Mouse (Mus musculus): ENCODE results near the gene Slc46a3. TPM values are rescaled to one million over a fixed set of nuclear protein-coding genes. Genes with fewer than 3 reads are reported as not detected.

Slc46a3 gene
- total and polyA plus RNA-seq, 3 experiments, result 4.8 to 6.6 (median 6.5) TPM

DNA sequence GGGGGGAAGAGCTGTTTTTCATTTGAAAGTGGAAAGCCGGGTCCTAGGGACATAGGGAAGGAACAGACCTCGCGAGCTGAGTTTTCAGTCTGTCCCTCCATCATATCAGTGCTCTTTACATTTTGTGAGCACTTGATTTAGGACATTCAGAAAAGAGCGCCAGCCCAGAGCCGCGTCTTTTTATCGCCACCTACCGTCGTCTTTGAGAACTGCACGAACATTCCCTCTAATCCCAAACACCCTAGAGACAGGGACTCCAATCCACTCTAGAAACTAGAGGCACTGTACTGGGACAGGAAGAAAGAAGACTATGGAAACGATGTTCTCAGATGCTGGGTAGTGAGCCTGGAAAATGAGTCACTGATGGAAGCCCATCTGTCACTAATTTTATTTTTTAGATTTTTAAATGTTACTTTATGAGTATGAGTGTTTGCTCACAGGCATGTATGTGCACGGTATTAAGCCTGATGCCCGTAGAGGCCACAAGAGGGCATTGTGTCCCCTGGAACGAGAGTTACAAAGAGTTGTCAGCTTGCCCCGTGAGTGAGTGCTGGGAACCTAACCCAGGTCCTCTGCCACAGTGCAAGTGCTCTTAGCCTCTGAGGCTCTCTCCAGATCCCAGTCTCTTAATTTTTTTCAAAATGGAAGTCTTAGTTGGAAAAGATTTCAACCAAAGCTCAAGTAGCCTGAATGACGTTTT, 46.3 kb downstream of the Slc46a3 start:
- H3K9me3 ChIP-seq (replicated peaks; ENCODE audit: low read length), result peaks cover 2% of the 10 kb centered on the region
- no peak overlapping the region for H3K9ac ChIP-seq (ENCODE audit: insufficient read depth, low read depth)
- H3K36me3 ChIP-seq (replicated peaks in 1 of 2; ENCODE audit: control insufficient read depth in 1 of 2, insufficient read depth in 1 of 2, low read length in 1 of 2), result no peaks in the 10 kb centered on the region
- H3K4me1 ChIP-seq (ENCODE audit: control insufficient read depth in 1 of 2, insufficient read depth in 2 of 2), result peaks cover 0 to 9% of the 10 kb centered on the region in 2 experiments; a peak in 2 of 4 replicates
- no peaks in the 10 kb centered on the region for H3K79me2 ChIP-seq (replicated peaks; ENCODE audit: control insufficient read depth, extremely low read depth, insufficient read depth, poor library complexity, severe bottlenecking)
- peak; percentile 80 for TF ChIP-seq SMC3 (IDR thresholded peaks at IDR 0.05; ENCODE audit: low read depth, low read length)
- peak; percentile 81 to 85 for TF ChIP-seq CTCF (conservative IDR thresholded peaks at IDR 0.05 in 1 of 2, IDR thresholded peaks at IDR 0.05 in 1 of 2; ENCODE audit: low read depth in 2 of 2, low read length in 2 of 2)
- TF ChIP-seq RCOR1 (conservative IDR thresholded peaks at IDR 0.05; ENCODE audit: low read depth, low read length), result no peak
- no peak for TF ChIP-seq NRF1 (IDR thresholded peaks at IDR 0.05; ENCODE audit: low read depth, low read length)
- TF ChIP-seq MEF2A (IDR thresholded peaks at IDR 0.05; ENCODE audit: borderline replicate concordance, low read depth, low read length), result 0 out of 2 replicates have a peak, but pooled peaks have one; percentile 9
- TF ChIP-seq IRF4 (IDR thresholded peaks at IDR 0.05; ENCODE audit: low read depth, low read length), result no peak
- peak; percentile 89 for TF ChIP-seq RAD21 (IDR thresholded peaks at IDR 0.05; ENCODE audit: low read depth, low read length)
- peak; percentile 55; the same call in 1 of the 2 replicates for TF ChIP-seq E2F4 (IDR thresholded peaks at IDR 0.05; ENCODE audit: insufficient replicate concordance, low read depth, low read length)
- TF ChIP-seq SIN3A (IDR thresholded peaks at IDR 0.05; ENCODE audit: low read length), result no peak
- TF ChIP-seq ZC3H11A (IDR thresholded peaks at IDR 0.05; ENCODE audit: low read depth, low read length), result peak; percentile 71
- TF ChIP-seq NELFE (IDR thresholded peaks at IDR 0.05; ENCODE audit: low read depth, low read length), result 0 out of 2 replicates have a peak, but pooled peaks have one; percentile 31
- no peak overlapping the region for H3K27ac ChIP-seq (ENCODE audit: insufficient read depth, low read depth)
- in situ Hi-C loops (cut with MboI; ENCODE audit: low pct_ligation_motif_present, low pct_unique_long_range_greater_than_20kb, low sequenced_read_pairs) (loop anchor here (10.0 kb wide), 2 partner anchors 264 to 514 kb away; no protein-coding TSS in a partner anchor), dilution Hi-C loops (cut with MboI; ENCODE audit: extremely low pct_ligation_motif_present, extremely low pct_unique_long_range_greater_than_20kb, low sequenced_read_pairs) (no loop called here)
- H3K4me3 ChIP-seq (replicated peaks in 1 of 3; ENCODE audit: low read depth in 2 of 3, low read length in 2 of 3, poor library complexity in 1 of 3), result no peak overlapping the region
- no peak overlapping the region for H3K4me2 ChIP-seq (ENCODE audit: insufficient read depth, low read depth, poor library complexity, severe bottlenecking)
- peak; percentile 48 for DNase-seq (ENCODE audit: extremely low read depth)
- H3K27me3 ChIP-seq (replicated peaks), result no peaks in the 10 kb centered on the region

DNA sequence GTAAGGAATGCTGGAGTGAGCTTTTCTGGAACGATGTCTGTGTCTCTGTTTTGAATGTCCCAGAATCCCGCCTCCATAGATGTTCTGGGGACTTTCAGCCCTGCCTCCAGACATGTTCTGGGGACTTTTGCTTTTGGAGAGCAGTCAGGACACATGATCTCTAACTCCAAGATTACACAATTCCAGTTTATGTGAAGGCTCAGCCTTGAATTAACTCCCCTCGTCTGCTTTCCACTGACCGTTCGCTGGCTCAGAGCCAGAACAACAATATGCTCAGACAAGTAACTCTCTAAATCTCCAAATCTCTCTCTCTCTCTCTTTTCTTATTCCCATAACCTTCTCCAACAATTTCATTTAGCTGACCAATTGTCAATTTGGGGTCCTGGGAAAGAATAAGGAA, 47.3 kb downstream of the Slc46a3 start:
- DNase-seq (ENCODE audit: extremely low read depth), result no peak
- no peaks in the 10 kb centered on the region for H3K79me2 ChIP-seq (replicated peaks; ENCODE audit: control insufficient read depth, extremely low read depth, insufficient read depth, poor library complexity, severe bottlenecking)

More for the DNA sequence above, 47.3 kb downstream of the Slc46a3 start:
- Histone ChIP-seq H3K27ac (ENCODE audit: insufficient read depth, low read depth) (no peak overlapping the region), H3K27me3 (replicated peaks) (no peaks in the 10 kb centered on the region), H3K4me1 (ENCODE audit: control insufficient read depth in 1 of 2, insufficient read depth in 2 of 2) (peaks cover 0 to 2% of the 10 kb centered on the region in 2 experiments; a peak in 2 of 4 replicates), H3K4me2 (ENCODE audit: insufficient read depth, low read depth, poor library complexity, severe bottlenecking) (no peak overlapping the region), H3K4me3 (replicated peaks in 1 of 3; ENCODE audit: low read depth in 2 of 3, low read length in 2 of 3, poor library complexity in 1 of 3) (no peak overlapping the region), H3K9me3 (replicated peaks; ENCODE audit: low read length) (peaks cover 2% of the 10 kb centered on the region), H3K9ac (ENCODE audit: insufficient read depth, low read depth) (no peak overlapping the region), H3K36me3 (replicated peaks in 1 of 2; ENCODE audit: control insufficient read depth in 1 of 2, insufficient read depth in 1 of 2, low read length in 1 of 2) (no peaks in the 10 kb centered on the region)
- in situ Hi-C loops (cut with MboI; ENCODE audit: low pct_ligation_motif_present, low pct_unique_long_range_greater_than_20kb, low sequenced_read_pairs), result loop anchor here (10.0 kb wide), 2 partner anchors 263 to 513 kb away; no protein-coding TSS in a partner anchor
- dilution Hi-C loops (cut with MboI; ENCODE audit: extremely low pct_ligation_motif_present, extremely low pct_unique_long_range_greater_than_20kb, low sequenced_read_pairs), result no loop called here
- TF ChIP-seq USF1 (IDR thresholded peaks at IDR 0.05; ENCODE audit: low read depth, low read length), result no peak
- TF ChIP-seq MAZ (IDR thresholded peaks at IDR 0.05; ENCODE audit: low read depth, low read length), result no peak
- no peak for TF ChIP-seq E2F4 (IDR thresholded peaks at IDR 0.05; ENCODE audit: insufficient replicate concordance, low read depth, low read length)
- no peak for TF ChIP-seq MAX (IDR thresholded peaks at IDR 0.05; ENCODE audit: low read length)
- TF ChIP-seq CHD2 (IDR thresholded peaks at IDR 0.05; ENCODE audit: low read length), result no peak
- no peak for TF ChIP-seq RAD21 (IDR thresholded peaks at IDR 0.05; ENCODE audit: low read depth, low read length)
- no peak for TF ChIP-seq SIN3A (IDR thresholded peaks at IDR 0.05; ENCODE audit: low read length)
- TF ChIP-seq IRF4 (IDR thresholded peaks at IDR 0.05; ENCODE audit: low read depth, low read length), result no peak
- no peak for TF ChIP-seq TCF12 (IDR thresholded peaks at IDR 0.05; ENCODE audit: low read depth, low read length)
- TF ChIP-seq HCFC1 (IDR thresholded peaks at IDR 0.05; ENCODE audit: low read depth, low read length), result no peak
- TF ChIP-seq MEF2A (IDR thresholded peaks at IDR 0.05; ENCODE audit: borderline replicate concordance, low read depth, low read length), result no peak
- no peak for TF ChIP-seq EP300 (IDR thresholded peaks at IDR 0.05; ENCODE audit: low read length)
- TF ChIP-seq MYC (IDR thresholded peaks at IDR 0.05; ENCODE audit: low read depth, low read length), result no peak
- no peak for TF ChIP-seq JUND (conservative IDR thresholded peaks at IDR 0.05; ENCODE audit: low read depth, low read length)
- TF ChIP-seq SMC3 (IDR thresholded peaks at IDR 0.05; ENCODE audit: low read depth, low read length), result no peak
- no peak for TF ChIP-seq JUN (IDR thresholded peaks at IDR 0.05; ENCODE audit: insufficient read depth, low read depth, low read length)
- no peak for TF ChIP-seq KAT2A (IDR thresholded peaks at IDR 0.05; ENCODE audit: insufficient replicate concordance, low read length)
